Mouse (Mus musculus): ENCODE results near the gene Atcay. TPM values are rescaled to one million over a fixed set of nuclear protein-coding genes. Genes with fewer than 3 reads are reported as not detected.

The Atcay gene
- polyA plus RNA-seq, 1 experiment: 0.95 TPM

DNA sequence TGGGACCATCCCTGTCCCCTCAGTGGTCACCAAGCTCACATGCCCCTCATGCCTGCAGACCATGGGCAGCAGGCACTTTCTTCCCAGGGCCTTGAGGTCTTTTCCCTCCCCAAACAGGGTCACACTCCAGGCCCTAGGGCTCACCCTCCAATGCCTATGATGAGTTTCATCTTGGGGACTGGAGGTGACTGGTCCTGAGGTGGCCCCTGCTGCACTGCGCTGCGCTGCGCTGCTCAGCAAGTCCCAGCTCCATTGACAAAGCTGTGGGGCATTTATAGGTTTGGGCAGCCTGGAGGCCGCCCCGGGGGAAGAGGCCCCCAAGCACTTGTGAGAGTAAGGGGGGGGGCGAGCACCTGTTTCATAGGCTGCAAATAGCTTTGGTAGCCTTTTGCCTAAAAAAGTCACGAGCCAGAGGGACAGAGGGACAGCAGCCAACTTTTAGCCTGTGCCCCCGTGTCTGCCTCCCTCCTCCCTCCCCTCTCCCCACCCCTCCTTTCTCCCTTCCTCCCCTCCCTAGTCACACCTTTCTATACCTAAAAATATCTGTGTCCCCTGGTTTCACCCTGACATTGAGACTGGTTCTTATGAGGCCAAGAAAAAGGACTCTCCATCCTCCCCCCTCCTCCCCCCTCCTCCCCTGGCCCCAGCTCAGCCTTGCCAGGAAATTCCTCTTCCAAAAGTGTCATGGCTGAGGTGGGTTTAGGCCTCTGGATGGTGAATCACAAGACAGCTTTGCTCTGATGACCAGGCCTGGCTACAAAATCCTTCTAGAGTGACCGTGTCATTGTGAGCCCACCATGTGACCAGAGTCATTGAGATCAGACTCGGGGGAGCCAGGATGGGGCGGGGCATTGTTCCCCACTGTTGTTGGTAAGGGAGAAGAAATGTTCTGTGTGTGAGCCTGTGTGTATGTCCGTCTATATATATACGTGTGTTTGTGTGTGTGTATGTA lies 28.6 kb downstream of the Atcay start, which contains the start of gene Nmrk2:
Gene Nmrk2, minus strand, starts transcription at position 245 of the 952 bp plus-strand sequence.
- 74% methylated on average over 13 of the region's 13 CpGs for WGBS
- Histone ChIP-seq H3K36me3 (ENCODE audit: control insufficient read depth, insufficient read depth, low read length) (no peaks in the 10 kb centered on the region), H3K4me3 (ENCODE audit: extremely low read depth, insufficient read depth, insufficient read length) (no peak within 1 kb of the TSS), H3K27ac (ENCODE audit: insufficient read depth, low read length) (no peak within 1 kb of the TSS), H3K27me3 (ENCODE audit: control insufficient read depth, insufficient read depth, low read length) (no peaks in the 10 kb centered on the region), H3K4me1 (ENCODE audit: control insufficient read depth, insufficient read depth, insufficient read length) (no peaks in the 10 kb centered on the region)
- TF ChIP-seq CTCF (IDR thresholded peaks at IDR 0.05; ENCODE audit: extremely low read depth, insufficient read depth, insufficient read length, insufficient replicate concordance): no peak
- TF ChIP-seq POLR2A (IDR thresholded peaks at IDR 0.05; ENCODE audit: low read depth, low read length): no peak
- no peak for DNase-seq (ENCODE audit: low read depth in 1 of 2, low spot score in 2 of 2)

DNA sequence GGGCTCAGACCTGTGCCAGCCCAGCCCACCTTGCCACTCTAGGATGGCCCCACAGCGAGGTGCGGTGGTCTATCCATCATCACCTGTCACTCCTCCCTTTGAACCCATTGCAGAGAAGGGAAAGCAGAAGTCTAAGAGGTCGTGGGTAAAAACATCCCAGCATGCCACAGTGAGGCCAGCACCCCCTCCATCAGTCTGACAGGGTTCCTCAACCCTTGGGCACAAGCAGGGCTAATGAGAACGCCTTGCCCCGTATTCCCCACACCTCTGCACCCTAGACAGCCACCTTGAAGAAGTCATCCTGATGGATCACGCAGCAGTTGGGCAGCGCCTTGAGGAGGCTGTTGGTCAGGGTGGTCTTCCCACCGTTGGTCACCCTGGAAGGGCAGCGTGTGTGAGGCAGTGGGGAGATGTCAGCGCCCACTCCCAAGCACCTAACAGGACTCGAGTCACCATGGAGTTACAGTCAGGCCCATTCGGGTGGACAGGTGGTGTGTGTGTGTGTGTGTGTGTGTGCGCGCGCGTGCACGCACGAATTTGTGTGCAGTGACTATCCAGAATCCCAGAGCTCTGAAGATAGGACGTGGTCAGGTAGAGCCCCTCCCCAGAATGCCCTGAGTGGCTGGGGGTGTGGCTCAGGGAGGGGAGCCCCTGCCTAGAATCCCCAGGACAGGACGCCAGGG lies 29.9 kb downstream of the Atcay start:
- no peak for TF ChIP-seq CTCF (IDR thresholded peaks at IDR 0.05; ENCODE audit: extremely low read depth, insufficient read depth, insufficient read length, insufficient replicate concordance)
- TF ChIP-seq POLR2A (IDR thresholded peaks at IDR 0.05; ENCODE audit: low read depth, low read length): no peak
- 83% methylated on average over 20 of the region's 20 CpGs for whole genome bisulfite sequencing
- Histone ChIP-seq H3K27me3 (ENCODE audit: control insufficient read depth, insufficient read depth, low read length) (no peaks in the 10 kb centered on the region), H3K4me1 (ENCODE audit: control insufficient read depth, insufficient read depth, insufficient read length) (no peaks in the 10 kb centered on the region), H3K36me3 (ENCODE audit: control insufficient read depth, insufficient read depth, low read length) (no peaks in the 10 kb centered on the region), H3K4me3 (ENCODE audit: extremely low read depth, insufficient read depth, insufficient read length) (no peak overlapping the region), H3K27ac (ENCODE audit: insufficient read depth, low read length) (no peak overlapping the region)
- DNase-seq (ENCODE audit: low read depth in 1 of 2, low spot score in 2 of 2): no peak

GRCm38 (mm10) chr10:81200141-81200540 lies 30.5 kb downstream of the Atcay start:
- 83% methylated on average over 13 of the region's 13 CpGs for WGBS
- Histone ChIP-seq H3K36me3 (ENCODE audit: control insufficient read depth, insufficient read depth, low read length) (no peaks in the 10 kb centered on the region), H3K4me3 (ENCODE audit: extremely low read depth, insufficient read depth, insufficient read length) (no peak overlapping the region), H3K4me1 (ENCODE audit: control insufficient read depth, insufficient read depth, insufficient read length) (no peaks in the 10 kb centered on the region; the same call in 1 of the 2 replicates), H3K27ac (ENCODE audit: insufficient read depth, low read length) (no peak overlapping the region), H3K27me3 (ENCODE audit: control insufficient read depth, insufficient read depth, low read length) (no peaks in the 10 kb centered on the region)
- TF ChIP-seq POLR2A (IDR thresholded peaks at IDR 0.05; ENCODE audit: low read depth, low read length): no peak
- no peak for TF ChIP-seq CTCF (IDR thresholded peaks at IDR 0.05; ENCODE audit: extremely low read depth, insufficient read depth, insufficient read length, insufficient replicate concordance)
- no peak for DNase-seq (ENCODE audit: low read depth in 1 of 2, low spot score in 2 of 2)

- H3K27me3 ChIP-seq (ENCODE audit: control insufficient read depth, insufficient read depth, low read length): no peaks in the 10 kb centered on the region
- no peak overlapping the region for H3K4me3 ChIP-seq (ENCODE audit: extremely low read depth, insufficient read depth, insufficient read length)
- H3K36me3 ChIP-seq (ENCODE audit: control insufficient read depth, insufficient read depth, low read length): no peaks in the 10 kb centered on the region
- H3K4me1 ChIP-seq (ENCODE audit: control insufficient read depth, insufficient read depth, insufficient read length): peaks cover 5% of the 10 kb centered on the region; the same call in 1 of the 2 replicates
- H3K27ac ChIP-seq (ENCODE audit: insufficient read depth, low read length): no peak overlapping the region
- WGBS: 90% methylated on average over 6 of the region's 6 CpGs
- no peak for TF ChIP-seq POLR2A (IDR thresholded peaks at IDR 0.05; ENCODE audit: low read depth, low read length)
- TF ChIP-seq CTCF (IDR thresholded peaks at IDR 0.05; ENCODE audit: extremely low read depth, insufficient read depth, insufficient read length, insufficient replicate concordance): no peak
- no peak for DNase-seq (ENCODE audit: low read depth in 1 of 2, low spot score in 2 of 2)
Observed at GRCm38 (mm10) chr10:81198990-81199389, 31.6 kb downstream of the Atcay start.

- WGBS: 3% methylated on average over 9 of the region's 9 CpGs
- peak in 1 of 2 experiments; percentile 63 for DNase-seq (ENCODE audit: low read depth in 1 of 2, low spot score in 2 of 2)
- H3K27me3 ChIP-seq (ENCODE audit: control insufficient read depth, insufficient read depth, low read length): no peaks in the 10 kb centered on the region
- no peak overlapping the region for H3K4me3 ChIP-seq (ENCODE audit: extremely low read depth, insufficient read depth, insufficient read length)
- TF ChIP-seq CTCF (IDR thresholded peaks at IDR 0.05; ENCODE audit: extremely low read depth, insufficient read depth, insufficient read length, insufficient replicate concordance): peak; percentile 50; the same call in 1 of the 2 replicates
- no peak for TF ChIP-seq POLR2A (IDR thresholded peaks at IDR 0.05; ENCODE audit: low read depth, low read length)
- no peaks in the 10 kb centered on the region for H3K36me3 ChIP-seq (ENCODE audit: control insufficient read depth, insufficient read depth, low read length)
- H3K27ac ChIP-seq (ENCODE audit: insufficient read depth, low read length): no peak overlapping the region
- H3K4me1 ChIP-seq (ENCODE audit: control insufficient read depth, insufficient read depth, insufficient read length): peaks cover 6% of the 10 kb centered on the region; the same call in 1 of the 2 replicates
Observed at GRCm38 (mm10) chr10:81198230-81198629, 32.4 kb downstream of the Atcay start.

- 54% methylated on average over 6 of the region's 6 CpGs for WGBS
- no peaks in the 10 kb centered on the region for H3K27me3 ChIP-seq (ENCODE audit: control insufficient read depth, insufficient read depth, low read length)
- H3K27ac ChIP-seq (ENCODE audit: insufficient read depth, low read length): no peak overlapping the region
- TF ChIP-seq POLR2A (IDR thresholded peaks at IDR 0.05; ENCODE audit: low read depth, low read length) (no peak), CTCF (IDR thresholded peaks at IDR 0.05; ENCODE audit: extremely low read depth, insufficient read depth, insufficient read length, insufficient replicate concordance) (no peak)
- peaks cover 14% of the 10 kb centered on the region for H3K4me1 ChIP-seq (ENCODE audit: control insufficient read depth, insufficient read depth, insufficient read length)
- H3K36me3 ChIP-seq (ENCODE audit: control insufficient read depth, insufficient read depth, low read length): no peaks in the 10 kb centered on the region
- DNase-seq (ENCODE audit: low read depth in 1 of 2, low spot score in 2 of 2): no peak
- no peak overlapping the region for H3K4me3 ChIP-seq (ENCODE audit: extremely low read depth, insufficient read depth, insufficient read length)
Observed at GRCm38 (mm10) chr10:81197305-81197704, 33.3 kb downstream of the Atcay start.

Measured in spleen, adult 2 months (tissue).